Mouse (Mus musculus) embryonic facial prominence, embryonic 12.5 days (tissue): Measurements from ENCODE around the gene Sbno1. TPM values are rescaled to one million over a fixed set of nuclear protein-coding genes. Genes with fewer than 3 reads are reported as not detected.
"Not testable (repeated sequence)": the region's sequence is repeated elsewhere in the genome, so short reads cannot be mapped to it uniquely, and the experiment has no call there.

ENCODE experiments used
- ATAC-seq: fragments of 200-750 bp; cut with Nextera tagmentation; 2 replicates; pipeline ENCODE4 v1.8.0; 2017; ENCODE audit not compliant: insufficient number of reproducible peaks, insufficient read depth, low FRiP score, low TSS enrichment
- H3K27ac ChIP-seq: fragments of 300-500 bp; sonication (generic); 2 replicates; pipeline ENCODE4 v1.5.1; 2016; ENCODE audit warnings: mild to moderate bottlenecking
- H3K27me3 ChIP-seq: fragments of 300-500 bp; sonication (generic); 2 replicates; pipeline ENCODE4 v1.6.1; 2016; ENCODE audit warnings: mild to moderate bottlenecking, moderate library complexity
- H3K36me3 ChIP-seq: fragments of 300-500 bp; sonication (generic); 2 replicates; pipeline ENCODE4 v1.6.1; 2016; ENCODE audit warnings: mild to moderate bottlenecking
- H3K4me1 ChIP-seq: fragments of 300-500 bp; sonication (generic); 2 replicates; pipeline ENCODE4 v1.6.1; 2016
- H3K4me2 ChIP-seq: fragments of 300-500 bp; sonication (generic); replicated peaks from 2 replicates; pipeline ENCODE4 v1.6.1; 2016; ENCODE audit warnings: mild to moderate bottlenecking, moderate library complexity
- H3K4me3 ChIP-seq: fragments of 300-500 bp; sonication (generic); 2 replicates; pipeline ENCODE4 v1.5.1; 2016; ENCODE audit warnings: mild to moderate bottlenecking
- H3K9ac ChIP-seq: fragments of 300-500 bp; sonication (generic); 2 replicates; pipeline ENCODE4 v1.6.1; 2016; ENCODE audit warnings: mild to moderate bottlenecking, moderate library complexity
- H3K9me3 ChIP-seq: fragments of 300-500 bp; sonication (generic); 2 replicates; pipeline ENCODE4 v1.6.1; 2016; ENCODE audit warnings: mild to moderate bottlenecking, moderate library complexity
- WGBS: fragments of 180-500 bp; shearing (Covaris S2); methylation state at CpG from one replicate; pipeline ENCODE4 v1.1.7; 2016; 5-methylcytosine and 5-hydroxymethylcytosine counted together
- polyA plus RNA-seq: library from polyadenylated mRNA; unstranded; fragments of >200 nt; fragmentation: Nextera tagmentation; extraction: Ambion mirVana; gene quantifications from 2 replicates; pipeline ENCODE4 v1.2.1, GENCODE M21; 2016

Sbno1 gene
- 94.4 and 94.7 TPM in 2 replicates for polyA plus RNA-seq

- Histone ChIP-seq H3K9me3 (no peaks in the 10 kb centered on the region), H3K4me3 (peak within 1 kb of the TSS; percentile 100), H3K9ac (peak within 1 kb of the TSS; percentile 97), H3K27ac (peak within 1 kb of the TSS; percentile 86), H3K4me2 (peak within 1 kb of the TSS; percentile 91), H3K36me3 (peaks cover 8% of the 10 kb centered on the region), H3K4me1 (peaks cover 6% of the 10 kb centered on the region), H3K27me3 (no peaks in the 10 kb centered on the region)
- peak; percentile 78 for ATAC-seq
- under 1% methylated on average over 56 of the region's 81 CpGs for WGBS
Observed at GRCm38 (mm10) chr5:124425412-124426259, at the start of gene Sbno1. Gene Sbno1 (minus strand): TSS chr5:124426001.

- peaks cover 28% of the 10 kb centered on the region for H3K36me3 ChIP-seq
- no peaks in the 10 kb centered on the region for H3K9me3 ChIP-seq
- 77% methylated on average over 6 of the region's 6 CpGs for WGBS
- no peak overlapping the region for H3K9ac ChIP-seq
- H3K4me3 ChIP-seq = no peak overlapping the region
- no peaks in the 10 kb centered on the region for H3K27me3 ChIP-seq
- no peak for ATAC-seq
- H3K27ac ChIP-seq = no peak overlapping the region
- peaks cover 2% of the 10 kb centered on the region; the same call in 1 of the 2 replicates for H3K4me1 ChIP-seq
- H3K4me2 ChIP-seq = no peak overlapping the region
Observed at GRCm38 (mm10) chr5:124470591-124471171, 44.9 kb upstream of the Sbno1 start.

GRCm38 (mm10) chr5:124469486-124469885, 43.7 kb upstream of the Sbno1 start:
- H3K4me3 ChIP-seq = no peak overlapping the region
- no peaks in the 10 kb centered on the region for H3K9me3 ChIP-seq
- no peak overlapping the region for H3K9ac ChIP-seq
- no peaks in the 10 kb centered on the region for H3K27me3 ChIP-seq
- H3K27ac ChIP-seq = no peak overlapping the region
- ATAC-seq = no peak
- no peaks in the 10 kb centered on the region for H3K4me1 ChIP-seq
- WGBS = 88% methylated on average over 6 of the region's 6 CpGs
- no peak overlapping the region for H3K4me2 ChIP-seq
- peaks cover 34% of the 10 kb centered on the region for H3K36me3 ChIP-seq

- WGBS = 93% methylated on average over 7 of the region's 7 CpGs
- Histone ChIP-seq H3K4me1 (no peaks in the 10 kb centered on the region), H3K36me3 (peaks cover 40% of the 10 kb centered on the region), H3K27me3 (no peaks in the 10 kb centered on the region), H3K4me2 (no peak overlapping the region), H3K9ac (no peak overlapping the region), H3K9me3 (no peaks in the 10 kb centered on the region), H3K27ac (no peak overlapping the region), H3K4me3 (no peak overlapping the region)
- no peak for ATAC-seq
Observed at GRCm38 (mm10) chr5:124468365-124468764, 42.6 kb upstream of the Sbno1 start.

- Histone ChIP-seq H3K4me3 (no peak overlapping the region), H3K36me3 (peaks cover 46% of the 10 kb centered on the region), H3K27me3 (no peaks in the 10 kb centered on the region), H3K4me1 (no peaks in the 10 kb centered on the region), H3K9ac (no peak overlapping the region), H3K27ac (no peak overlapping the region), H3K9me3 (no peaks in the 10 kb centered on the region), H3K4me2 (no peak overlapping the region)
- 85% methylated on average over 1 of the region's 1 CpGs for WGBS
- no peak for ATAC-seq
Observed at GRCm38 (mm10) chr5:124467766-124468165, 42.0 kb upstream of the Sbno1 start.

GRCm38 (mm10) chr5:124464905-124465304, 39.1 kb upstream of the Sbno1 start:
- H3K27me3 ChIP-seq = no peaks in the 10 kb centered on the region
- H3K36me3 ChIP-seq = peaks cover 70% of the 10 kb centered on the region
- H3K27ac ChIP-seq = no peak overlapping the region
- no peak overlapping the region for H3K4me2 ChIP-seq
- H3K4me3 ChIP-seq = no peak overlapping the region
- no peaks in the 10 kb centered on the region for H3K9me3 ChIP-seq
- H3K9ac ChIP-seq = no peak overlapping the region
- ATAC-seq = no peak
- no peaks in the 10 kb centered on the region for H3K4me1 ChIP-seq

GRCm38 (mm10) chr5:124463462-124463861, 37.7 kb upstream of the Sbno1 start:
- Histone ChIP-seq H3K36me3 (peaks cover 73% of the 10 kb centered on the region), H3K27me3 (no peaks in the 10 kb centered on the region), H3K4me2 (no peak overlapping the region), H3K27ac (no peak overlapping the region), H3K4me1 (no peaks in the 10 kb centered on the region), H3K9me3 (no peaks in the 10 kb centered on the region), H3K4me3 (no peak overlapping the region), H3K9ac (no peak overlapping the region)
- no peak for ATAC-seq
- 85% methylated on average over 5 of the region's 5 CpGs for WGBS

GRCm38 (mm10) chr5:124462297-124463025, 36.7 kb upstream of the Sbno1 start:
- no peaks in the 10 kb centered on the region for H3K27me3 ChIP-seq
- no peak overlapping the region for H3K4me3 ChIP-seq
- 86% methylated on average over 8 of the region's 8 CpGs for WGBS
- H3K4me2 ChIP-seq = no peak overlapping the region
- H3K36me3 ChIP-seq = peaks cover 79% of the 10 kb centered on the region
- H3K27ac ChIP-seq = no peak overlapping the region
- H3K9ac ChIP-seq = no peak overlapping the region
- no peaks in the 10 kb centered on the region for H3K4me1 ChIP-seq
- ATAC-seq = no peak
- no peaks in the 10 kb centered on the region for H3K9me3 ChIP-seq

GRCm38 (mm10) chr5:124460922-124461321, 35.1 kb upstream of the Sbno1 start:
- ATAC-seq, H3K9ac ChIP-seq, H3K4me1 ChIP-seq, H3K9me3 ChIP-seq, H3K4me2 ChIP-seq, H3K27me3 ChIP-seq, H3K27ac ChIP-seq, H3K4me3 ChIP-seq: not testable (repeated sequence)
- H3K36me3 ChIP-seq = peaks cover 82% of the 10 kb centered on the region
- WGBS = 91% methylated on average over 14 of the region's 14 CpGs

GRCm38 (mm10) chr5:124456762-124457161, 31.0 kb upstream of the Sbno1 start:
- no peak for ATAC-seq
- Histone ChIP-seq H3K9ac (no peak overlapping the region), H3K27me3 (no peaks in the 10 kb centered on the region), H3K4me3 (no peak overlapping the region), H3K9me3 (no peaks in the 10 kb centered on the region), H3K4me2 (no peak overlapping the region), H3K4me1 (no peaks in the 10 kb centered on the region), H3K27ac (no peak overlapping the region), H3K36me3 (peaks cover 89% of the 10 kb centered on the region)
- WGBS = 93% methylated on average over 6 of the region's 6 CpGs

- H3K9ac ChIP-seq = no peak overlapping the region
- WGBS = 79% methylated on average over 1 of the region's 1 CpGs
- H3K27ac ChIP-seq = no peak overlapping the region
Observed at GRCm38 (mm10) chr5:124454082-124454419, 28.2 kb upstream of the Sbno1 start.

More at GRCm38 (mm10) chr5:124454082-124454419, 28.2 kb upstream of the Sbno1 start:
- no peaks in the 10 kb centered on the region for H3K9me3 ChIP-seq
- H3K27me3 ChIP-seq = no peaks in the 10 kb centered on the region
- no peak for ATAC-seq
- H3K4me2 ChIP-seq = no peak overlapping the region
- no peak overlapping the region for H3K4me3 ChIP-seq
- H3K36me3 ChIP-seq = peaks cover 91% of the 10 kb centered on the region
- H3K4me1 ChIP-seq = peaks cover 11% of the 10 kb centered on the region; the same call in 1 of the 2 replicates
